Mouse (Mus musculus) right cerebral cortex, postnatal 25 days (tissue): ENCODE results near the gene Zfp148.
"Not testable (repeated sequence)": the region's sequence is repeated elsewhere in the genome, so short reads cannot be mapped to it uniquely, and the experiment has no call there.

ENCODE experiments used
- DNase-seq: peaks from one replicate; pipeline ENCODE4 v3.0.0; 2022

The Zfp148 gene

GRCm38 (mm10) chr16:33382341-33382740, 1.7 kb downstream of the Zfp148 start:
- no peak for DNase-seq

GRCm38 (mm10) chr16:33383584-33383983, 2.9 kb downstream of the Zfp148 start:
- DNase-seq = no peak

GRCm38 (mm10) chr16:33384057-33384456, 3.4 kb downstream of the Zfp148 start:
- not testable (repeated sequence) for DNase-seq

GRCm38 (mm10) chr16:33387013-33387412, 6.4 kb downstream of the Zfp148 start:
- DNase-seq = no peak

GRCm38 (mm10) chr16:33387420-33387819, 6.8 kb downstream of the Zfp148 start:
- no peak for DNase-seq

- DNase-seq = peak; percentile 56
These were observed 19.5 kb downstream of the Zfp148 start for GRCm38 (mm10) chr16:33399913-33400782.

DNA sequence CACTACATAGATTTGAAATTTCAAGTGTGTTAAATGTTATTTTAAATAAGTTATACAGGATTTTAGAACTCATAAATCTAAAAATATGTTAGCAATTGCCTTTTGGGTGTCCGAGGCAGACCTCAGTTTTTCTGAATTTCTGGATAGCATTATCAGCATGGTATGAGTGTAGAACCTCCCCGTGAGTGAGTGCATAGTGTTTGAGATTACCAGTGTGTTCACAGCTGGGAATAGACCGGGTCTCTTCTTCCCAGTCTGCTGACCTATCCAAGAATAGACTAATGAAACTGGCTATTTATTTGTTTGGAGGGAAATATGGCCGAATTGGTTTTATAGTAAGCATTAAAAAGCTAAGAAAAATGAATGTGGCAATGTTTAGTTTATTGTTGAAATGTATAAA, 20.3 kb downstream of the Zfp148 start:
- no peak for DNase-seq

GRCm38 (mm10) chr16:33403258-33403657, 22.6 kb downstream of the Zfp148 start:
- no peak for DNase-seq

GRCm38 (mm10) chr16:33404055-33404454, 23.4 kb downstream of the Zfp148 start:
- DNase-seq = no peak

GRCm38 (mm10) chr16:33405487-33405886, 24.9 kb downstream of the Zfp148 start:
- DNase-seq = no peak

- no peak for DNase-seq
These were observed 29.5 kb downstream of the Zfp148 start for GRCm38 (mm10) chr16:33410151-33410550.

- no peak for DNase-seq
These were observed 30.0 kb downstream of the Zfp148 start for GRCm38 (mm10) chr16:33410605-33411004.

GRCm38 (mm10) chr16:33414191-33414590, 33.6 kb downstream of the Zfp148 start:
- no peak for DNase-seq

DNA sequence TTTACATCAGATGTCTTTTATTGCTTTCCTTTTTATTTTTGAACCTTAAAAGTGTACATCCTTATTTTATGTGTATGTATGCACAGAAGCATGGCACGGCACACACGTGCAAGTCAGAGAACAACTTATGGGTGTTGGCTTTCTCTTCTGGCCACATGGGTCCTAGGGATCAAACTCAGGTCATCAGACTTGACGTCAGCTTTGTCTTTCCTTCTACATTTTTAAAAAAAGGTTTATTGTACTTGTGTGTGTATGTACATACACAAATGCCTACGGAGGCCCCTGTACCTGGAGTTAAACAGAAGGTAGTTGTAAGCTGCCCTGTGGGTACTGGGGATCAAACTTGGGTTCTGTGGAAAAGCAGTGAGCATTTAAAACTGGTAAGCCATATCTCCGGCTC, 35.0 kb downstream of the Zfp148 start:
- DNase-seq = no peak

GRCm38 (mm10) chr16:33428327-33428726, 47.7 kb downstream of the Zfp148 start:
- DNase-seq = no peak

- no peak for DNase-seq
These were observed 51.0 kb downstream of the Zfp148 start for GRCm38 (mm10) chr16:33431660-33432059.

GRCm38 (mm10) chr16:33441065-33441464, 60.4 kb downstream of the Zfp148 start:
- no peak for DNase-seq

DNA sequence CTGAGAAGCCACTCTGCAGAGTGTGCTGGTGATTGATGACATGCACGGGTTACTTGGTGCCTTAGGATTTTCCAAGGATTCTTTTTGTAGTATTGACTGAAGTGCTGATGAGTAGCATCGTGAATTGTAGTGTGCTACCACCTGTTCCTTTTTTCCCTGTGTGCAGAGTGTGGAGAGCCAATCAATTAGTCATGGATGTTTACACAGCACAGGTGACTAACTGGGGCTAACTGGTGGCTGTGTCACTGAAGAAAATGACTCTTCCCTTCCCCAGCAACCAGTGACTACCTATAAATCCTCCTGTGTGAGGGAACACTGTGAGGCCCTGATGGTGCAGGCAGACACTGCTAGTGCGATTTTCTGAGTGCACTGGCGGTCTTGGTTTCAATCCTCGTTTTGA, 66.2 kb downstream of the Zfp148 start:
- no peak for DNase-seq

DNA sequence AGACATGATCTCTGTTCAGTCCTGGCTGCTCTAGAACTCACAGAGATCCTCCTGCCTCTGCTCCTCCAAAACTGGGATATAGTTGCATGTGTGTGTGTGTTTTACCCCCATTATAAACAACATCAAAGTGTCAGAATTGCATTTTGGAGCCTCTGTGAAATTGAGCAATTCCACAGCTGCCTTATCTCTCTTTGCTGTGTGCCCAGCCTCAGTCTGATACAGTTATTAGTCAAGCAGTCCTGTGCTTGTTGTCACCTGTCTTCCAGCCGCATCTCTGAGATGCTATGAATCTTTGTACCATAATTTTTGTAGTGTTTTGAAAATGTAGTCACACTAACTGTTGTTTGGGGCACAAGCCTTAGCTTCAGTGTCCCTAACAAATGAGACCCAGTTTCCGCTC, 73.2 kb downstream of the Zfp148 start:
- no peak for DNase-seq

DNA sequence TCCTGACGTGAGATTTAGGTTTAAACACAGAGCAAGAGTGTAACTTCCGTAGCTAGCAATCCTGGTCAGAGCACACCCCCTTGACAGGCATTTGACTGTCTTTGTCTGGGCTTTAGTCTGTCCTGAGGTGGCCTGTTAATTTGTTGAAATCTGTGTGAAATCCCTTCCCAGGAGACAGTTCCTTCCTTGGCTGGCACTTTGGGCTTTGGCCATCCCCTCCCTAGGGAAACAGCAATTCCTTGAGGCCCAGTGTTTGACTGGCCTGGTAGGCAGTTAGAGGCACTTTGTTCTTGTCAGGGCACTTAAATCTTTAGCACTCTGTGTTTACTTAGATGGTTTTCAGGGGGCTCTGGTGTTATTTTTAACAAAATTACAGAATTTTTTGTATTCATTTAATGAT, 73.7 kb downstream of the Zfp148 start:
- DNase-seq = no peak

- no peak for DNase-seq
These were observed 74.8 kb downstream of the Zfp148 start for GRCm38 (mm10) chr16:33455263-33455910.

DNA sequence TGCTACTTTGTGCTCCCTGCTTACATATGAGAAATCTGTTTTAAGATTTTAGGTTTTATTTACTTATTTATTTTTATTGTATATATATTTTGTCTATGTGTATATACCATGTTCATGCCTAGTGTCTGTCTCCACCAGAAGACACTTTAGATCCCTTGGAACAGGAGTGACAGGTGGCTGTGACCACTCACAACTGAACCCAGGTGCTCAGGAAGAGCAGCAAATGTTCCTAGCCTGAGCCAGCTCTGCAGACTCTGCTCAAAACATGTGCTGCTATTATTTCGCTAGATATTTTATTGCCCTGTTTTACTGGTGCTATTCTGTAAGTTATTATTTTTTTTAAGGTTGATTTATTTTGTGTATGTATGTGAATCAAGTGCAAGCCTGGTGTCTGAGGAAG, 78.5 kb downstream of the Zfp148 start:
- no peak for DNase-seq

- no peak for DNase-seq
These were observed 80.8 kb downstream of the Zfp148 start for GRCm38 (mm10) chr16:33461416-33461815.

DNA sequence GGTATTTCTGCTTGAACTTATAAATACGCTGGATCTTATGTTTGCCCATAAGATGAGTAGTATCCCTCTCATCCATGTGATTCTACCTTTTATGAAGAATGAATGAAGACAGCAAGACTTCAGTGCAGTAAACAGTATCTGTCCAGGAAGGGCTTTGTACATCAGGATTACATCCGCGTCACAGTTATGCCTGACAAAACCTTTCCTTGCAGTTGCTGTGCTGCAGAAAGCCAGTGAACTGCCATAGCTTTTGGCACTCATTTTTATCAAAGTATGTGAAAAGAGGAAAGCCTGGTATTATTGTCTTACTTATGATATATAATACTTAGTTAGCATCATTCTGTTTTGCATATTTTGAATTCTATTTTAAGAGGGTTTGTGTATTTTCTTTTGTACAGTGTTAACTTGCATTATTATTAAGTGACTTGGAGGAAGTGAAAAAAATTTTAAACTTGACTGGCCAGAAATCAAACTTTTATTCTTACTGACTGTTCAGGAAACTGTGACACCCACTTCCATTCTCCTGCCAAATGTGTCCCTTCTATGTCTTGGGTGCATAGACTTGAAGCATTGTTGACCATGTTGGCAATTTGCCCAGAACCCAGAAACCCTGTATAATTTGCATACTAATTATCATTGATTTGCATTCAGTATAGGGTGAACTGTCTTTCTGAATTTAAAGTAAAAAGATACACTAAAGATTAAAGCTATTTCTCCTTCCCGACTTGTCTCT, 84.0 kb downstream of the Zfp148 start:
- no peak for DNase-seq
